Mouse (Mus musculus) forebrain, embryonic 11.5 days (tissue): ENCODE measurements around the gene Lrrc4b. TPM values are rescaled to one million over a fixed set of nuclear protein-coding genes. Genes with fewer than 3 reads are reported as not detected.

Source experiments
- ATAC-seq: fragments of 200-750 bp; cut with Nextera tagmentation; replicated peaks from 2 replicates; pipeline ENCODE4 v1.8.0; 2017; ENCODE audit warnings: moderate TSS enrichment; ENCODE audit not compliant: low FRiP score
- DNase-seq: peaks from one replicate; pipeline ENCODE4 v3.0.0-alpha.2; 2017; ENCODE audit warnings: low spot score
- H3K27ac ChIP-seq: fragments of 300-500 bp; sonication (generic); 2 replicates; pipeline ENCODE4 v1.5.1; 2014; ENCODE audit warnings: low read depth, low read length
- H3K27me3 ChIP-seq: fragments of 300-500 bp; sonication (generic); 2 replicates; pipeline ENCODE4 v1.6.1; 2014; ENCODE audit warnings: mild to moderate bottlenecking, low read length, mixed read lengths; ENCODE audit not compliant: control insufficient read depth, insufficient read depth
- H3K36me3 ChIP-seq: fragments of 300-500 bp; sonication (generic); 2 replicates; pipeline ENCODE4 v1.6.1; 2014; ENCODE audit warnings: mild to moderate bottlenecking, low read length, moderate library complexity, mixed read lengths; ENCODE audit not compliant: control insufficient read depth, insufficient read depth
- H3K4me1 ChIP-seq: fragments of 300-500 bp; sonication (generic); replicated peaks from 2 replicates; pipeline ENCODE4 v1.6.1; 2014; ENCODE audit warnings: low read length, mixed read lengths; ENCODE audit not compliant: control insufficient read depth, insufficient read depth
- H3K4me2 ChIP-seq: fragments of 300-500 bp; sonication (generic); 2 replicates; pipeline ENCODE4 v1.6.1; 2014; ENCODE audit warnings: low read depth, mild to moderate bottlenecking, low read length, moderate library complexity, mixed read lengths; ENCODE audit not compliant: severe bottlenecking
- H3K4me3 ChIP-seq: fragments of 300-500 bp; sonication (generic); 2 replicates; pipeline ENCODE4 v1.5.1; 2014; ENCODE audit warnings: low read depth, low read length
- H3K9ac ChIP-seq: fragments of 300-500 bp; sonication (generic); 2 replicates; pipeline ENCODE4 v1.6.1; 2014; ENCODE audit warnings: low read length
- H3K9me3 ChIP-seq: fragments of 300-500 bp; sonication (generic); 2 replicates; pipeline ENCODE4 v1.6.1; 2016; ENCODE audit warnings: low read length, mixed read lengths; ENCODE audit not compliant: control insufficient read depth
- WGBS: fragments of 180-500 bp; shearing (Covaris S2); extraction: QIAGEN DNeasy Blood & Tissue Kit; methylation state at CpG from one replicate; pipeline ENCODE4 v1.1.7; 2014; 5-methylcytosine and 5-hydroxymethylcytosine counted together
- polyA plus RNA-seq: library from polyadenylated mRNA; unstranded; fragments of >200 nt; fragmentation: Nextera tagmentation; extraction: Ambion mirVana; gene quantifications from 2 replicates; pipeline ENCODE4 v1.2.1, GENCODE M21; 2014

Gene Lrrc4b
- polyA plus RNA-seq, 1 experiment from 2014 or later, result 8.2 TPM

- H3K36me3 ChIP-seq, result no peaks in the 10 kb centered on the region
- peak overlapping the region; percentile 98 for H3K27ac ChIP-seq
- H3K9me3 ChIP-seq, result no peaks in the 10 kb centered on the region
- 2% methylated on average over 31 of the region's 32 CpGs for WGBS
- DNase-seq (peak; percentile 64), ATAC-seq (peak; percentile 16)
- H3K4me3 ChIP-seq, result peak overlapping the region; percentile 82
- no peaks in the 10 kb centered on the region; the same call in 1 of the 2 replicates for H3K27me3 ChIP-seq
- H3K9ac ChIP-seq, result peak overlapping the region; percentile 94
- peaks cover 21% of the 10 kb centered on the region for H3K4me1 ChIP-seq
- H3K4me2 ChIP-seq, result peak overlapping the region; percentile 85
These were observed 993 bp downstream of the Lrrc4b start for GRCm38 (mm10) chr7:44429534-44430488.

DNA sequence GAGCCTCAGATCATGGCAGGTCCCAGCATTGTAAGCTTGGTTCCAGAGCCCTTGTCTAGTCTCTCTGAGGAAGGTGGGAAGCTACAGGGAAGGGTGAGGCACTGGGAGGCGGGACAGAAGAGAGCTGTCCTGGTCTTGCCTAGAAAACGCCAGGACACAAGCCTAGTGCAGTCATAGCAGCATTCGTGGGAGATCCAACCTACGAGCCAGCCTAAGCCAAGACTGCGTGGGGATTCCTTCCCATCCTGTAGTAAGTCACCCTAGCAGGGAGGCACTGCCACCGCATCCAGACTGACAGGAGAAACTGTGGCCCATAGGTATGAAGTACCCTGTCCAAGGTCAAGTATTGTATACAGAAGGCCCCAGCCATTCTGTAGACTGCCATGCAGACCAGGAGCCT lies 3.7 kb downstream of the Lrrc4b start:
- H3K4me1 ChIP-seq, result peaks cover 21% of the 10 kb centered on the region
- ATAC-seq, result no peak

GRCm38 (mm10) chr7:44433371-44433770 lies 4.6 kb downstream of the Lrrc4b start:
- no peaks in the 10 kb centered on the region for H3K9me3 ChIP-seq
- H3K9ac ChIP-seq, result no peak overlapping the region
- H3K36me3 ChIP-seq, result no peaks in the 10 kb centered on the region
- H3K27ac ChIP-seq, result no peak overlapping the region
- H3K4me1 ChIP-seq, result peaks cover 15% of the 10 kb centered on the region
- DNase-seq (peak; percentile 86), ATAC-seq (peak; percentile 62)
- H3K27me3 ChIP-seq, result no peaks in the 10 kb centered on the region; the same call in 1 of the 2 replicates
- no peak overlapping the region for H3K4me3 ChIP-seq
- WGBS, result under 1% methylated on average over 7 of the region's 7 CpGs
- H3K4me2 ChIP-seq, result no peak overlapping the region

More for the DNA sequence above, 3.7 kb downstream of the Lrrc4b start:
- no peak overlapping the region for H3K9ac ChIP-seq
- WGBS, result 80% methylated on average over 6 of the region's 6 CpGs
- H3K27me3 ChIP-seq, result no peaks in the 10 kb centered on the region; the same call in 1 of the 2 replicates
- H3K4me2 ChIP-seq, result no peak overlapping the region
- H3K4me3 ChIP-seq, result no peak overlapping the region
- no peaks in the 10 kb centered on the region for H3K36me3 ChIP-seq
- H3K27ac ChIP-seq, result no peak overlapping the region
- no peak for DNase-seq
- H3K9me3 ChIP-seq, result no peaks in the 10 kb centered on the region

DNA sequence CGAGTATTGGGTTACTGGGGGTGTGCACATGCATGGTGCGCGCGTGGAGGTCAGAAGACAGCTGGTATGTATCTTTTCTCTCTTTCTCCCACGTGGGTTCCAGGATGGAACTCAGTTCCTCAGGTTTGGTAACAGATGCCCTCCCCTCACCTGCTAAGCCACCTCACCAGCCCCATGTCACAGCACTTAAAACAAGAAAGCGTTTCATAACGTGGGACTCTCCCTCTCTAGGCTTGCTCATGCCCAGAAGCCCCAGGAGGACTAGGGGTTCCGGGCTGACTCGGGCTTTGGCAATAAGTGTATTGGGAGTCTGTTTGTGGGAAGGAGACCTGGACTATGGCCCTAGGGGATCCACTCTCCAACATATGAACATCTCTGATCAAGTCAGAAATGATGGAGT lies 5.3 kb downstream of the Lrrc4b start:
- Histone ChIP-seq H3K4me2 (no peak overlapping the region), H3K9me3 (no peaks in the 10 kb centered on the region), H3K4me3 (no peak overlapping the region), H3K9ac (no peak overlapping the region), H3K27me3 (no peaks in the 10 kb centered on the region; the same call in 1 of the 2 replicates), H3K4me1 (peaks cover 15% of the 10 kb centered on the region), H3K36me3 (no peaks in the 10 kb centered on the region), H3K27ac (no peak overlapping the region)
- no peak for ATAC-seq
- WGBS, result 85% methylated on average over 9 of the region's 9 CpGs
- DNase-seq, result no peak

DNA sequence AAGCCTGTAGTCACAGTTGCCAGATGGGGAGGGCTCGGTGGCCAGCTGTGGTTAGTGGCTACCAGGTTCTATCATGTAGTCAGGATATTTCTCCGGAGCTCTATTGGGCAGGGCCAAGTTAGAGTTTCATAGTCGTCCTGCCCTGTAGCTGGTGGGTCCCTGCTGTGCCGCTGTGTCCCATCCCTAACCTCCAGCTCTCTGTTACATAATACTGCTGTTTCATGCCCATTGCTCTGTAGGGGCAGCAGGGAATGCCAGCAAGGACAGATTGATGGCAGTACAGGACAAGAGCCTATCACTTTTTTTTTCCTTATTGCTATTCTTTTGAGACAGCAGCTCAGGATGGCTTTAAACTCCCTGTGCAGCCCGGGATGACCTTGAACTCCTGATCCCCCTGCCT lies 7.0 kb downstream of the Lrrc4b start:
- Histone ChIP-seq H3K36me3 (no peaks in the 10 kb centered on the region), H3K27ac (no peak overlapping the region), H3K4me3 (no peak overlapping the region), H3K27me3 (no peaks in the 10 kb centered on the region), H3K4me1 (peaks cover 5% of the 10 kb centered on the region), H3K9me3 (no peaks in the 10 kb centered on the region), H3K4me2 (no peak overlapping the region), H3K9ac (no peak overlapping the region)
- 72% methylated on average over 5 of the region's 5 CpGs for WGBS
- no peak for DNase-seq
- no peak for ATAC-seq

DNA sequence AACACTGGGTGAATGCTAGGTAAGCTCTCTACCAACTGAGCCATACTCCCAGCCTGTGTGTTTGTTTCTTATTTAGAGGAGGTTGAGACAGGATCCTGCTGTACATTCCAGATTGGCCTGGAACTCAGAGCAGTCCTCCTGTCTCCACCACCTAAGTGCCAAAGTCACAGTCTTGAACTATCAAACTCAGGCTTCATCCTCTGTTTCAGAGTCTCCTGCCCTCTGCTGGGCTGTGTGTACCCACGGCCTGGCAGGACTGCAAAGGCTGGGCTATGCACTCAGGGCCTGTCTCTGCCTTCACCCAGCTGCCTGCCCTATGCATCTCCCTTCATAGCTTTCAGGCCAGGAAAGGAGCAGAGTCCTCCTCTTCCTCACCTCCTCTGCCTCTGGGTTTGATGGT lies 7.4 kb downstream of the Lrrc4b start:
- Histone ChIP-seq H3K9me3 (no peaks in the 10 kb centered on the region), H3K4me3 (no peak overlapping the region), H3K27ac (no peak overlapping the region), H3K36me3 (no peaks in the 10 kb centered on the region), H3K4me1 (peaks cover 3% of the 10 kb centered on the region), H3K4me2 (no peak overlapping the region), H3K9ac (no peak overlapping the region), H3K27me3 (no peaks in the 10 kb centered on the region)
- ATAC-seq (no peak), DNase-seq (no peak)
- WGBS, result 15% methylated on average over 1 of the region's 1 CpGs

DNA sequence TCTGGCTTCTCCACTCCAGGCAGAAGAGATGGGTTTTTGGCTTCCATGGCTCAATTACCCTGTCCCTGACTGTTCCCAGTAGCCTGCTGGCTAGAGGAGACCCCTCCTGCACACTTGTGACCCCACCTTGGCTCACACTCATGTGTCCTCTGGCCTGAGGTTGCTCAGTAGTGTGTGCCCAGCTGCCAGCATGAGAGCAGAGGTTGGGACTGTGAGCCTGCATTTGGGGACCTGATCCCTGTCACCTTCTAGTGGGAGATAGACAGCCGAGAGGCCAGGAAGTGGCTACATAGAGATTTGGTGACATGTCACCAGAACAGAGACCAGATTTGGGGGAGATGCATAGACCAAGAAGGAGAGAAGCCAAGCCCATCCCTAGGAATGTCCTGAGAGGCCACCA lies 8.4 kb downstream of the Lrrc4b start:
- Histone ChIP-seq H3K9me3 (no peaks in the 10 kb centered on the region), H3K4me3 (no peak overlapping the region), H3K9ac (no peak overlapping the region), H3K4me2 (no peak overlapping the region), H3K4me1 (peaks cover 2% of the 10 kb centered on the region; the same call in 1 of the 2 replicates), H3K36me3 (no peaks in the 10 kb centered on the region), H3K27ac (no peak overlapping the region), H3K27me3 (no peaks in the 10 kb centered on the region)
- 93% methylated on average over 1 of the region's 1 CpGs for WGBS
- DNase-seq, result no peak
- ATAC-seq, result no peak

- Histone ChIP-seq H3K36me3 (no peaks in the 10 kb centered on the region), H3K27ac (no peak overlapping the region), H3K4me1 (peaks cover 2% of the 10 kb centered on the region; the same call in 1 of the 2 replicates), H3K4me3 (no peak overlapping the region), H3K27me3 (no peaks in the 10 kb centered on the region), H3K4me2 (no peak overlapping the region), H3K9me3 (no peaks in the 10 kb centered on the region), H3K9ac (no peak overlapping the region)
- ATAC-seq (no peak), DNase-seq (no peak)
- 65% methylated on average over 8 of the region's 8 CpGs for WGBS
These were observed 9.1 kb downstream of the Lrrc4b start for GRCm38 (mm10) chr7:44437933-44438332.
